ENCODE assay signal across 8 mouse cellular contexts in genomic region chr9:68016255-68016954, GRCm38 (mm10).
DNase-seq lines count a peak whose midpoint lies in the region; ATAC-seq and TF ChIP-seq lines count a peak whose summit lies in the region.

No protein-coding gene starts in this region.

- peak in 1 of 2 experiments; percentile 68; a peak in 2 of 4 replicates for TF ChIP-seq CTCF in CH12.LX (conservative IDR thresholded peaks at IDR 0.05 in 1 of 2, IDR thresholded peaks at IDR 0.05 in 1 of 2; ENCODE audit: low read depth in 2 of 2, low read length in 2 of 2)
- peak; percentile 86 for TF ChIP-seq CTCF in heart, postnatal 0 days (IDR thresholded peaks at IDR 0.05; ENCODE audit: low read depth)
- TF ChIP-seq CTCF in lung, postnatal 0 days (IDR thresholded peaks at IDR 0.05): peak; percentile 82

- no peak overlapping the region for H3K4me3 ChIP-seq in CH12.LX (replicated peaks in 1 of 3; ENCODE audit: low read depth in 2 of 3, low read length in 2 of 3, poor library complexity in 1 of 3)
- H3K4me3 ChIP-seq in embryonic facial prominence, embryonic 12.5 days: no peak overlapping the region
- no peak overlapping the region for H3K4me3 ChIP-seq in heart, postnatal 0 days (ENCODE audit: low read depth, low read length)
- no peak overlapping the region for H3K4me3 ChIP-seq in lung, postnatal 0 days (ENCODE audit: low read depth, low read length)

- dilution Hi-C loops in CH12.LX (cut with MboI; ENCODE audit: extremely low pct_ligation_motif_present, extremely low pct_unique_long_range_greater_than_20kb, low sequenced_read_pairs): no loop called here

- peak; percentile 69 for TF ChIP-seq RAD21 in CH12.LX (IDR thresholded peaks at IDR 0.05; ENCODE audit: low read depth, low read length)

- no peak for TF ChIP-seq POLR2A in CH12.LX (IDR thresholded peaks at IDR 0.05; ENCODE audit: low read depth, low read length)

- no peaks in the 10 kb centered on the region for H3K36me3 ChIP-seq in CH12.LX (replicated peaks in 1 of 2; ENCODE audit: control insufficient read depth in 1 of 2, insufficient read depth in 1 of 2, low read length in 1 of 2)
- H3K36me3 ChIP-seq in embryonic facial prominence, embryonic 12.5 days: no peaks in the 10 kb centered on the region
- no peaks in the 10 kb centered on the region for H3K36me3 ChIP-seq in heart, postnatal 0 days (replicated peaks; ENCODE audit: control insufficient read depth, insufficient read depth, low read length)
- H3K36me3 ChIP-seq in lung, postnatal 0 days (ENCODE audit: insufficient read depth, low read length): no peaks in the 10 kb centered on the region

- in situ Hi-C loops in CH12.LX (cut with MboI; ENCODE audit: low pct_ligation_motif_present, low pct_unique_long_range_greater_than_20kb, low sequenced_read_pairs): no loop called here

- H3K4me2 ChIP-seq in CH12.LX (ENCODE audit: insufficient read depth, low read depth, poor library complexity, severe bottlenecking): no peak overlapping the region
- no peak overlapping the region for H3K4me2 ChIP-seq in embryonic facial prominence, embryonic 12.5 days (replicated peaks)
- H3K4me2 ChIP-seq in heart, postnatal 0 days (ENCODE audit: low read depth, low read length): no peak overlapping the region
- no peak overlapping the region for H3K4me2 ChIP-seq in lung, postnatal 0 days (replicated peaks; ENCODE audit: low read depth, low read length)

- peak; percentile 28 for DNase-seq in CH12.LX (ENCODE audit: extremely low read depth)
- DNase-seq in adrenal gland, adult 2 months: peak; percentile 70
- DNase-seq in heart, postnatal 0 days (ENCODE audit: low spot score): peak; percentile 72
- peak; percentile 68 to 76 for DNase-seq in kidney, postnatal 4 days
- DNase-seq in lung, postnatal 0 days (ENCODE audit: low spot score): peak; percentile 72
- DNase-seq in right cerebral cortex, adult 2 months (ENCODE audit: low spot score in 2 of 2): peak; percentile 73 to 75
- no peak for DNase-seq in thymus, adult 18-20 months

- no peaks in the 10 kb centered on the region for H3K9me3 ChIP-seq in CH12.LX (replicated peaks; ENCODE audit: low read length)
- no peaks in the 10 kb centered on the region for H3K9me3 ChIP-seq in embryonic facial prominence, embryonic 12.5 days
- no peaks in the 10 kb centered on the region for H3K9me3 ChIP-seq in heart, postnatal 0 days (replicated peaks; ENCODE audit: control insufficient read depth, low read length)
- H3K9me3 ChIP-seq in lung, postnatal 0 days (ENCODE audit: low read length): no peaks in the 10 kb centered on the region

- ATAC-seq in embryonic facial prominence, embryonic 12.5 days (ENCODE audit: insufficient number of reproducible peaks, insufficient read depth, low FRiP score, low TSS enrichment): 0 out of 2 replicates have a peak, but pooled peaks have one; percentile 19
- ATAC-seq in heart, postnatal 0 days (ENCODE audit: insufficient read depth, low read depth): peak; percentile 75
- ATAC-seq in lung, postnatal 0 days: peak; percentile 64

- WGBS in embryonic facial prominence, embryonic 12.5 days: 56% methylated on average over 5 of the region's 5 CpGs
- 45% methylated on average over 5 of the region's 5 CpGs for WGBS in heart, postnatal 0 days
- WGBS in lung, postnatal 0 days: 37% methylated on average over 5 of the region's 5 CpGs

- H3K79me2 ChIP-seq in CH12.LX (replicated peaks; ENCODE audit: control insufficient read depth, extremely low read depth, insufficient read depth, poor library complexity, severe bottlenecking): no peaks in the 10 kb centered on the region

- no peak overlapping the region for H3K9ac ChIP-seq in CH12.LX (ENCODE audit: insufficient read depth, low read depth)
- H3K9ac ChIP-seq in embryonic facial prominence, embryonic 12.5 days: no peak overlapping the region
- no peak overlapping the region for H3K9ac ChIP-seq in heart, postnatal 0 days (replicated peaks; ENCODE audit: low read depth, low read length)
- no peak overlapping the region for H3K9ac ChIP-seq in lung, postnatal 0 days (replicated peaks; ENCODE audit: low read depth)

- H3K27ac ChIP-seq in CH12.LX (ENCODE audit: insufficient read depth, low read depth): no peak overlapping the region
- H3K27ac ChIP-seq in embryonic facial prominence, embryonic 12.5 days: no peak overlapping the region
- no peak overlapping the region for H3K27ac ChIP-seq in heart, postnatal 0 days (ENCODE audit: low read depth)
- no peak overlapping the region for H3K27ac ChIP-seq in lung, postnatal 0 days (ENCODE audit: low read length)

- no peak for TF ChIP-seq EP300 in CH12.LX (IDR thresholded peaks at IDR 0.05; ENCODE audit: low read length)
- no peak for TF ChIP-seq EP300 in heart, postnatal 0 days (IDR thresholded peaks at IDR 0.05; ENCODE audit: low read depth)
- TF ChIP-seq EP300 in lung, postnatal 0 days (IDR thresholded peaks at IDR 0.05): no peak

- H3K27me3 ChIP-seq in CH12.LX (replicated peaks): peaks cover 55% of the 10 kb centered on the region
- 0 out of 2 replicates have a peak, but pooled peaks cover 4% of the 10 kb centered on the region for H3K27me3 ChIP-seq in embryonic facial prominence, embryonic 12.5 days
- H3K27me3 ChIP-seq in heart, postnatal 0 days (ENCODE audit: control insufficient read depth, insufficient read depth, low read length): peaks cover 11% of the 10 kb centered on the region; the same call in 1 of the 2 replicates
- no peaks in the 10 kb centered on the region for H3K27me3 ChIP-seq in lung, postnatal 0 days (replicated peaks; ENCODE audit: insufficient read depth, low read length)

- H3K4me1 ChIP-seq in CH12.LX (ENCODE audit: control insufficient read depth in 1 of 2, insufficient read depth in 2 of 2): no peaks in the 10 kb centered on the region
- 0 out of 2 replicates have a peak, but pooled peaks cover 7% of the 10 kb centered on the region for H3K4me1 ChIP-seq in embryonic facial prominence, embryonic 12.5 days
- H3K4me1 ChIP-seq in heart, postnatal 0 days (ENCODE audit: control insufficient read depth, insufficient read depth): no peaks in the 10 kb centered on the region
- no peaks in the 10 kb centered on the region for H3K4me1 ChIP-seq in lung, postnatal 0 days (ENCODE audit: insufficient read depth, low read depth, low read length)

TF ChIP-seq in CH12.LX, 34 proteins besides CTCF, POLR2A, EP300 and RAD21:
- TF ChIP-seq IRF4 (IDR thresholded peaks at IDR 0.05; ENCODE audit: low read depth, low read length) (no peak), SMC3 (IDR thresholded peaks at IDR 0.05; ENCODE audit: low read depth, low read length) (peak; percentile 50)

Comparison
In these comparisons a context has a peak if more than half of its experiments do, and no peak if none do; other contexts are left out.
1. DNase-seq: peak in CH12.LX (single experiment), adrenal gland, adult 2 months (single experiment), heart, postnatal 0 days (single experiment), kidney, postnatal 4 days (2 of 2), lung, postnatal 0 days (single experiment) and right cerebral cortex, adult 2 months (2 of 2); none in thymus, adult 18-20 months (0 of 2).
2. ATAC-seq: peak in every context shown above with its lines; median percentile 75 in heart, postnatal 0 days; 64 in lung, postnatal 0 days; 19 in embryonic facial prominence, embryonic 12.5 days.